Mouse (Mus musculus): ENCODE results near the gene Pou5f1. TPM values are rescaled to one million over a fixed set of nuclear protein-coding genes. Genes with fewer than 3 reads are reported as not detected.

Gene Pou5f1
- polyA plus RNA-seq, 1 experiment = 0.50 TPM

DNA sequence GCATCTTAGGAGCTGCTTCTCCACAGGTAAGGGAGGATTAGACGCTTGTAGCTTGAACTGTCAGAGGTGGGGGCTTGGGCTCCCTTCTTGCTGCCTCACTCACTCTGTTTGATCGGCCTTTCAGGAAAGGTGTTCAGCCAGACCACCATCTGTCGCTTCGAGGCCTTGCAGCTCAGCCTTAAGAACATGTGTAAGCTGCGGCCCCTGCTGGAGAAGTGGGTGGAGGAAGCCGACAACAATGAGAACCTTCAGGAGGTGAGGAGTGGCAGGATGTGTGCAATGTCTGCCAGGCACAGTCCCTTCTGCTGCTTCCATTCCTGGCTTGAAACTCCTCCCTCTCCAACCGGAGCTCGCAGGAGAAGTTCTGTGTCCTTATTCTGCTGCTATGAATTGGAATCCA is 3.5 kb downstream of the Pou5f1 start:
- Histone ChIP-seq H3K4me1 (replicated peaks; ENCODE audit: control insufficient read depth, insufficient read depth, low read length) (peaks cover 5% of the 10 kb centered on the region), H3K27me3 (ENCODE audit: control insufficient read depth, insufficient read depth, low read length) (no peaks in the 10 kb centered on the region), H3K27ac (ENCODE audit: control insufficient read depth, insufficient read depth, low read length) (no peak overlapping the region), H3K4me3 (ENCODE audit: control insufficient read depth, insufficient read depth, low read length) (no peak overlapping the region), H3K36me3 (ENCODE audit: control insufficient read depth, insufficient read depth, low read length) (no peaks in the 10 kb centered on the region; the same call in 1 of the 2 replicates)
- peak; percentile 76 for DNase-seq
- no peak for TF ChIP-seq POLR2A (IDR thresholded peaks at IDR 0.05; ENCODE audit: control insufficient read depth, extremely low read depth, insufficient read depth, low read length, poor library complexity)
- peak; percentile 30; the same call in 1 of the 2 replicates for TF ChIP-seq CTCF (IDR thresholded peaks at IDR 0.05; ENCODE audit: borderline replicate concordance, control insufficient read depth, extremely low read depth, insufficient read depth, low read length, poor library complexity)
- 11% methylated on average over 8 of the region's 8 CpGs for WGBS

GRCm38 (mm10) chr17:35512916-35513626 is 7.3 kb downstream of the Pou5f1 start:
- Histone ChIP-seq H3K27ac (ENCODE audit: control insufficient read depth, insufficient read depth, low read length) (no peak overlapping the region), H3K36me3 (ENCODE audit: control insufficient read depth, insufficient read depth, low read length) (no peaks in the 10 kb centered on the region; the same call in 1 of the 2 replicates), H3K4me3 (ENCODE audit: control insufficient read depth, insufficient read depth, low read length) (no peak overlapping the region), H3K27me3 (ENCODE audit: control insufficient read depth, insufficient read depth, low read length) (no peaks in the 10 kb centered on the region), H3K4me1 (replicated peaks; ENCODE audit: control insufficient read depth, insufficient read depth, low read length) (peaks cover 20% of the 10 kb centered on the region)
- no peak for DNase-seq
- WGBS = 95% methylated on average over 7 of the region's 7 CpGs
- TF ChIP-seq POLR2A (IDR thresholded peaks at IDR 0.05; ENCODE audit: control insufficient read depth, extremely low read depth, insufficient read depth, low read length, poor library complexity) (no peak), CTCF (IDR thresholded peaks at IDR 0.05; ENCODE audit: borderline replicate concordance, control insufficient read depth, extremely low read depth, insufficient read depth, low read length, poor library complexity) (no peak)

DNA sequence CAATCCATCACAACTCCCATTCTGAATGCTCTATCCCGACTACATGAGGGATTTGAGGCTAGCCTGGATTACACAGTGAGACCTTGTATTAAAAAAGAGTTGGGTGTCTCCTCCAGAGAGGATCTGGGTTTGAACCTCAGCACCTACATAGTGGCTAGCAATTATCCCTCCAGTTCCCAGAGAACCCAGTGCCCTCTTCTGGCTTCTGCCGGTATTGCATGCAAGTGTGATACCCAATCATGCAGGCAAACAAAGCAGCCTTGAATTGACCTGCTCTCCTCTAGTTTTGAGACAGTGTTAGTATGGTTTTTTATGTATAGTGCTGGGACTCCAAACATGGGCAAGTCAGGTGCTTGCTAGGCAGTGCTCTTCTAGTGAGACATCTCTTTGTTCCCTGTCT is 8.1 kb downstream of the Pou5f1 start:
- Histone ChIP-seq H3K27ac (ENCODE audit: control insufficient read depth, insufficient read depth, low read length) (no peak overlapping the region), H3K4me1 (replicated peaks; ENCODE audit: control insufficient read depth, insufficient read depth, low read length) (peaks cover 20% of the 10 kb centered on the region), H3K27me3 (ENCODE audit: control insufficient read depth, insufficient read depth, low read length) (no peaks in the 10 kb centered on the region), H3K4me3 (ENCODE audit: control insufficient read depth, insufficient read depth, low read length) (no peak overlapping the region), H3K36me3 (ENCODE audit: control insufficient read depth, insufficient read depth, low read length) (no peaks in the 10 kb centered on the region; the same call in 1 of the 2 replicates)
- TF ChIP-seq CTCF (IDR thresholded peaks at IDR 0.05; ENCODE audit: borderline replicate concordance, control insufficient read depth, extremely low read depth, insufficient read depth, low read length, poor library complexity) = no peak
- no peak for TF ChIP-seq POLR2A (IDR thresholded peaks at IDR 0.05; ENCODE audit: control insufficient read depth, extremely low read depth, insufficient read depth, low read length, poor library complexity)
- WGBS = 33% methylated on average over 2 of the region's 2 CpGs
- peak; percentile 86 for DNase-seq

DNA sequence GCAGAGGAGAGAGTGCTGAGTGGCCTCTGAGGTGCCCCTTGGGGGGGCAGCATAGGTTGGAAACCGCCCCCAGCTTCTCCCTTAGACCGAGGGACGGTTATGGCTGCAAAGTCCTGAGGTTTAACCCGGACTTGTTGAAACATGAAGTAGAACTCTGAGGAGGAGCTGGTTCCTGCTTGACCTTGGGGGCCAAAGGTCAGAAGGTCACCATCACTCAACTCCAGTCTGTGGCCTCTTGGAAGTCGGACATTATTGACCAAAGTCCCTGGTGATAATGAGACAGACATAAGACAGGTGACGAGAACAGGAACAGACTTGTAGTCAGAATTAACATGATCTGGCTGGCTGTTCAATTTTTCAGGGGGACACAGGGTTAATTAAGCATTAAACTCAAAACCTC is 8.9 kb downstream of the Pou5f1 start:
- TF ChIP-seq CTCF (IDR thresholded peaks at IDR 0.05; ENCODE audit: borderline replicate concordance, control insufficient read depth, extremely low read depth, insufficient read depth, low read length, poor library complexity) = no peak
- TF ChIP-seq POLR2A (IDR thresholded peaks at IDR 0.05; ENCODE audit: control insufficient read depth, extremely low read depth, insufficient read depth, low read length, poor library complexity) = no peak
- no peaks in the 10 kb centered on the region; the same call in 1 of the 2 replicates for H3K36me3 ChIP-seq (ENCODE audit: control insufficient read depth, insufficient read depth, low read length)
- DNase-seq = no peak
- H3K4me1 ChIP-seq (replicated peaks; ENCODE audit: control insufficient read depth, insufficient read depth, low read length) = peaks cover 20% of the 10 kb centered on the region
- no peak overlapping the region for H3K4me3 ChIP-seq (ENCODE audit: control insufficient read depth, insufficient read depth, low read length)
- no peak overlapping the region for H3K27ac ChIP-seq (ENCODE audit: control insufficient read depth, insufficient read depth, low read length)
- 96% methylated on average over 6 of the region's 6 CpGs for WGBS
- H3K27me3 ChIP-seq (ENCODE audit: control insufficient read depth, insufficient read depth, low read length) = no peaks in the 10 kb centered on the region

DNA sequence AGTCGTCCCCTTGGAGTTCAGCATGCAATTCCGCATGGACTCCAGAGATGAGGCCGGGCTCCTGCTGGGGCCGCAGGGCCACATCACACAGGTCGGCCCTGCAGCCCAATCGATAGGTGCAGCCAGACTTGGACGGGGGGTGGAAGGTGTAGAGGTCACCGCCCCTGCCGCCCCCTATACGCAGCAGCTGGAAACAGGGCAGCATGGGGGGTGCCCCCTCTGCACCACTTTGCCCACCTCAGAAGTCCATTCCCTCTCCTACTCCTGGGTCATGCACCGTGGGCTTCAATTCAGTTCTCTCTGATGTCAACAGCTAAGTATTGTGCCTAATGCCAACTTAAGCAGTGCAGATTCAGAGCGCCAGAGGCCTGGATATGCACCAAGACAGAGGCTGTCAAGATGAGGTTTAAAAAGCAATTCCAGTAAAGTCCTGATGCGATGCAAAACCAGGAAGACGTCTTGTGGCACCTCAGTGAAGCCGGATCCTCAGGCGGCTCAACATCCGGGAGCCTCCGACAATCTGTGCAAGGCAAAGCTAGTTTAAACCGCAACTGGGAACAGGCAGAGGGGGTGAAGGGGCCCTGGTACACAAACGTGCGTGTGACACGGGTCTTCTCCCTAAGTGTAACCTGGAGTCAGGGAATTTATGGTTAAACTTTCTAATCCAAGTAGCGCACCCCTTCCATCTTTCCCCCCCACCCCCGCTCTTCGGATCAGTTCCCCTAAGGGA is 10.3 kb downstream of the Pou5f1 start:
- Histone ChIP-seq H3K4me3 (ENCODE audit: control insufficient read depth, insufficient read depth, low read length) (peak overlapping the region; percentile 67), H3K36me3 (ENCODE audit: control insufficient read depth, insufficient read depth, low read length) (no peaks in the 10 kb centered on the region; the same call in 1 of the 2 replicates), H3K27me3 (ENCODE audit: control insufficient read depth, insufficient read depth, low read length) (no peaks in the 10 kb centered on the region), H3K27ac (ENCODE audit: control insufficient read depth, insufficient read depth, low read length) (no peak overlapping the region), H3K4me1 (replicated peaks; ENCODE audit: control insufficient read depth, insufficient read depth, low read length) (peaks cover 20% of the 10 kb centered on the region)
- TF ChIP-seq CTCF (IDR thresholded peaks at IDR 0.05; ENCODE audit: borderline replicate concordance, control insufficient read depth, extremely low read depth, insufficient read depth, low read length, poor library complexity) (no peak), POLR2A (IDR thresholded peaks at IDR 0.05; ENCODE audit: control insufficient read depth, extremely low read depth, insufficient read depth, low read length, poor library complexity) (no peak)
- WGBS = 24% methylated on average over 25 of the region's 25 CpGs
- DNase-seq = peak; percentile 44

GRCm38 (mm10) chr17:35516652-35517500 is 11.1 kb downstream of the Pou5f1 start, which contains the start of the genes Tcf19 and Cchcr1:
Gene Tcf19 (minus strand): TSS chr17:35516824.
Gene Cchcr1 (plus strand): TSS chr17:35517100.
- no peaks in the 10 kb centered on the region for H3K27me3 ChIP-seq (ENCODE audit: control insufficient read depth, insufficient read depth, low read length)
- H3K4me1 ChIP-seq (replicated peaks; ENCODE audit: control insufficient read depth, insufficient read depth, low read length) = peaks cover 20% of the 10 kb centered on the region
- peak; percentile 97 for DNase-seq
- H3K4me3 ChIP-seq (ENCODE audit: control insufficient read depth, insufficient read depth, low read length) = peak within 1 kb of the TSS; percentile 67
- H3K36me3 ChIP-seq (ENCODE audit: control insufficient read depth, insufficient read depth, low read length) = no peaks in the 10 kb centered on the region; the same call in 1 of the 2 replicates
- no peak within 1 kb of the TSS for H3K27ac ChIP-seq (ENCODE audit: control insufficient read depth, insufficient read depth, low read length)
- WGBS = under 1% methylated on average over 67 of the region's 67 CpGs
- TF ChIP-seq POLR2A (IDR thresholded peaks at IDR 0.05; ENCODE audit: control insufficient read depth, extremely low read depth, insufficient read depth, low read length, poor library complexity) = no peak; the same call in 1 of the 2 replicates
- peak; percentile 62; the same call in 1 of the 2 replicates for TF ChIP-seq CTCF (IDR thresholded peaks at IDR 0.05; ENCODE audit: borderline replicate concordance, control insufficient read depth, extremely low read depth, insufficient read depth, low read length, poor library complexity)
